Mouse (Mus musculus) limb, embryonic 11.5 days (tissue): ENCODE results near the gene Kcnd3. TPM values are rescaled to one million over a fixed set of nuclear protein-coding genes. Genes with fewer than 3 reads are reported as not detected.

ENCODE experiments used
- ATAC-seq: fragments of 200-750 bp; cut with Nextera tagmentation; 2 replicates; pipeline ENCODE4 v1.8.0; 2017; ENCODE audit warnings: low read depth; ENCODE audit not compliant: insufficient number of reproducible peaks, low FRiP score, low TSS enrichment
- DNase-seq: peaks from one replicate; pipeline ENCODE4 v3.0.0-alpha.2; 2015; ENCODE audit warnings: low spot score
- H3K27ac ChIP-seq: fragments of 300-500 bp; sonication (generic); replicated peaks from 2 replicates; pipeline ENCODE4 v1.5.1; 2014; ENCODE audit warnings: low read depth, mild to moderate bottlenecking, low read length
- H3K27me3 ChIP-seq: fragments of 300-500 bp; sonication (generic); 2 replicates; pipeline ENCODE4 v1.6.1; 2014; ENCODE audit warnings: mild to moderate bottlenecking, low read length, mixed read lengths; ENCODE audit not compliant: control insufficient read depth, insufficient read depth
- H3K36me3 ChIP-seq: fragments of 300-500 bp; sonication (generic); 2 replicates; pipeline ENCODE4 v1.6.1; 2014; ENCODE audit warnings: mild to moderate bottlenecking, low read length, moderate library complexity, mixed read lengths; ENCODE audit not compliant: control insufficient read depth, insufficient read depth
- H3K4me1 ChIP-seq: fragments of 300-500 bp; sonication (generic); 2 replicates; pipeline ENCODE4 v1.6.1; 2014; ENCODE audit warnings: low read length, mixed read lengths; ENCODE audit not compliant: control insufficient read depth, insufficient read depth
- H3K4me2 ChIP-seq: fragments of 300-500 bp; sonication (generic); 2 replicates; pipeline ENCODE4 v1.6.1; 2014; ENCODE audit warnings: low read depth, mild to moderate bottlenecking, moderate library complexity; ENCODE audit not compliant: severe bottlenecking
- H3K4me3 ChIP-seq: fragments of 300-500 bp; sonication (generic); 2 replicates; pipeline ENCODE4 v1.5.1; 2014; ENCODE audit warnings: low read depth, low read length
- H3K9ac ChIP-seq: fragments of 300-500 bp; sonication (generic); 2 replicates; pipeline ENCODE4 v1.6.1; 2014; ENCODE audit warnings: mild to moderate bottlenecking, low read length
- H3K9me3 ChIP-seq: fragments of 300-500 bp; sonication (generic); 2 replicates; pipeline ENCODE4 v1.6.1; 2016; ENCODE audit warnings: low read length; ENCODE audit not compliant: control insufficient read depth
- WGBS: fragments of 180-500 bp; shearing (Covaris S2); extraction: QIAGEN DNeasy Blood & Tissue Kit; methylation state at CpG from one replicate; pipeline ENCODE4 v1.1.7; 2014; 5-methylcytosine and 5-hydroxymethylcytosine counted together
- polyA plus RNA-seq: library from polyadenylated mRNA; unstranded; fragments of >200 nt; fragmentation: Nextera tagmentation; extraction: Ambion mirVana; gene quantifications from 2 replicates; pipeline ENCODE4 v1.2.1, GENCODE M21; 2014

Kcnd3 gene
- polyA plus RNA-seq, 1 experiment from 2014 or later, result 0.12 TPM

DNA sequence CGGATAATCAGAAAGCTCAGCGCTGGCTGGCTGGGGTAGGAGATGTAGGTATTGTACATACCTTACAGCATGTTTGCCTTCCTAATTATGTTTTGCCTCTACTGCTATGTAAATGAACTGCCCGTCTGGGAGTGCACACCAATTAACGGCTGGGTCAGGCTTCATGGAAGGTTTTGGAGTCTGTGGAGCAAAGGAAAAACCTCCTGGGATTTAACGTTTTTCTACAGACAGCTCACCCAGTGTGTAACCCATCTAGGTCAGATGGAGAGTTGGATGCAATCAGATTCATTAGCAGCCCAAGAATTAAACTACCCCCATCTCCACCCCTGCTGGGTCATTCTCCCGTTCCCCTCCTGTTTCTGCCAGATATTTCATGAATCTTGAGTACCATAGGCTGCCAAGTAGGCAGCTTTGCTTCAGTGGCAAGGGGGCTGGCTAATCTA lies 117.2 kb downstream of the Kcnd3 start:
- H3K9me3 ChIP-seq, result no peaks in the 10 kb centered on the region
- no peak overlapping the region for H3K9ac ChIP-seq
- ATAC-seq (no peak), DNase-seq (no peak)
- H3K27me3 ChIP-seq, result no peaks in the 10 kb centered on the region
- H3K4me2 ChIP-seq, result no peak overlapping the region
- WGBS, result 58% methylated on average over 6 of the region's 6 CpGs
- no peaks in the 10 kb centered on the region for H3K4me1 ChIP-seq
- no peak overlapping the region for H3K4me3 ChIP-seq
- H3K36me3 ChIP-seq, result no peaks in the 10 kb centered on the region
- no peak overlapping the region for H3K27ac ChIP-seq

DNA sequence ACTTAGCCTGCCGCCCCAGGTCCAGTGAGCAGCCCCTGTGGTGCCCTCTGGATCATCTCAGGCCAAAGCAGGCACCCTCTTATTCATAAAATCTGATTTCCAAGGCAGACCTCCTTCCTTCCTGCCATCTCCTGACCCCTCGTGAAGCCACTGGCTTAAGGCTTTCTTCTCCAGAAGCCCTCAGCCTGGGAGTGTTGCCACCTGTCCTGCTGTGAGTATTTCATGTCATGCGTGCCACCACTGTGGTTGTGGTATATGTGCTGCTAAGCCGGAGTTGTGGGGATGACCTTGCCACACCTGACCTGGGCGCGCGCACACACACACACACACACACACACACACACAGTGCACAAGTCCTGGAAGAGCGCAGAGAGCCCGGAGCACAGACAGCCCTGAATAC lies 117.8 kb downstream of the Kcnd3 start:
- H3K9ac ChIP-seq, result no peak overlapping the region
- H3K27ac ChIP-seq, result no peak overlapping the region
- H3K4me1 ChIP-seq, result no peaks in the 10 kb centered on the region
- H3K27me3 ChIP-seq, result no peaks in the 10 kb centered on the region
- WGBS, result 76% methylated on average over 9 of the region's 9 CpGs
- ATAC-seq (no peak), DNase-seq (no peak)
- no peak overlapping the region for H3K4me2 ChIP-seq
- no peaks in the 10 kb centered on the region for H3K9me3 ChIP-seq
- H3K4me3 ChIP-seq, result no peak overlapping the region
- H3K36me3 ChIP-seq, result no peaks in the 10 kb centered on the region

DNA sequence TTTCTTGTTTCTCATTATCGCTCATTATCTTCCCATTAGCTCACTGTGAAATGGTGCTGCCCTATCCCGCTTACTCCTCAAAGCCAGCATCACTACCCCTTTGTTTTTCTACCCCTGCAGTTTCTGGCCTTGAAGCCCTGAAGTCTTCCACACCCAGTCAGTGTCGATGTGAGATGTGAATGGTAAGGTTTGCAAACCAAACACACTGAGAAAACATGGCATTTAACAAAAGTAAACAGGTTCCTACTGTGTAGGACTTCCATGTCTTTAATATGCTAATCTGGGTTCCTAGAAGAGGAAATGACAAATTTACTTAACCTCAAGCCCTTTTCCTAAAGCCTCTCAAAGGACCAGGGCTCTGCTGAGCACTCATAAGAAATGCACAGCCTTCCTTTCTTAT lies 118.7 kb downstream of the Kcnd3 start:
- 38% methylated on average over 3 of the region's 3 CpGs for WGBS
- H3K4me2 ChIP-seq, result no peak overlapping the region
- H3K4me1 ChIP-seq, result no peaks in the 10 kb centered on the region
- ATAC-seq (no peak), DNase-seq (no peak)
- no peak overlapping the region for H3K4me3 ChIP-seq
- H3K27ac ChIP-seq, result no peak overlapping the region
- no peaks in the 10 kb centered on the region for H3K27me3 ChIP-seq
- no peaks in the 10 kb centered on the region for H3K36me3 ChIP-seq
- no peaks in the 10 kb centered on the region for H3K9me3 ChIP-seq
- H3K9ac ChIP-seq, result no peak overlapping the region

DNA sequence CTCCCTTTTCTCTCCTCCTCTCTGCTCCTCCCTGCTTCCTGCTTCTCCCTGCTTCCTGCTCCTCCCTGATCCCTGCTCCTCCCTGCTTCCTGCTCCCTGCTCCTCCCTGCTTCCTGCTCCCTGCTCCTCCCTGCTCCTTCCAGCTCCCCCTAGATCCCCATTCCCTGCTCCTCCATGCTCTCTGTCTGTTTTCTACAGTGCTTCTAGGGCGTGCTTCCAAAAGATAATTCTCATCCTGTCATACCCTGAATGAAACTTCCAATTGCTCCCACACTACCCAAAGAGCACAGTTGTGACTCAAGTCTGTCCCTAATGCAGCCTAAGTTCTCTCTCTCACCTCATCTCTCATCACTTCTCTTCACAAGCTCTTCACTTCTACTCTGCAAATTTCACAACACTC lies 119.8 kb downstream of the Kcnd3 start:
- Histone ChIP-seq H3K4me3 (no peak overlapping the region), H3K36me3 (no peaks in the 10 kb centered on the region), H3K9ac (no peak overlapping the region), H3K27me3 (no peaks in the 10 kb centered on the region), H3K27ac (no peak overlapping the region), H3K4me1 (no peaks in the 10 kb centered on the region), H3K9me3 (no peaks in the 10 kb centered on the region), H3K4me2 (no peak overlapping the region)
- WGBS, result 79% methylated on average over 1 of the region's 1 CpGs
- ATAC-seq, result no peak
- DNase-seq, result no peak

DNA sequence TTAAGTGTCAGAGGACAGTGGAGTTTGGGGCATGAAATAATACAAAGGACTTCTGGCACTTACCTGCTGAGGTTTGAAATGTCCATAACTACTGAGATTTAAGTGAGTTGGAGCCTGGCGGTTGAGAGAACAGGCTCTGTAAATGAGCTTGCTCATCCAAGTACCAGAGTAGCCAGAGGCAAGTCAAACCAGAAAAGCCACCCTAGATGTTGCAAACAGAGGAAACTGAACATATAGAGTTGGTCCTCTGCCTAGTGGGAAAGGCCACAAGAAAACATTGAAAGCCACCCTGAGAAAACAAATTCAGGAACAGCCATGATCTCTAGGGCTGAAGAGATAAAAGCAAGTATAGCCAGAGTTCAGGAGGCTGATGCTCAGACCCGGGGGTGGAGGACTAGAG lies 121.0 kb downstream of the Kcnd3 start:
- 83% methylated on average over 2 of the region's 2 CpGs for WGBS
- DNase-seq (no peak), ATAC-seq (no peak)
- no peak overlapping the region for H3K27ac ChIP-seq
- H3K27me3 ChIP-seq, result no peaks in the 10 kb centered on the region
- H3K4me1 ChIP-seq, result no peaks in the 10 kb centered on the region
- H3K4me3 ChIP-seq, result no peak overlapping the region
- H3K9me3 ChIP-seq, result no peaks in the 10 kb centered on the region
- no peak overlapping the region for H3K4me2 ChIP-seq
- no peaks in the 10 kb centered on the region for H3K36me3 ChIP-seq
- H3K9ac ChIP-seq, result no peak overlapping the region

DNA sequence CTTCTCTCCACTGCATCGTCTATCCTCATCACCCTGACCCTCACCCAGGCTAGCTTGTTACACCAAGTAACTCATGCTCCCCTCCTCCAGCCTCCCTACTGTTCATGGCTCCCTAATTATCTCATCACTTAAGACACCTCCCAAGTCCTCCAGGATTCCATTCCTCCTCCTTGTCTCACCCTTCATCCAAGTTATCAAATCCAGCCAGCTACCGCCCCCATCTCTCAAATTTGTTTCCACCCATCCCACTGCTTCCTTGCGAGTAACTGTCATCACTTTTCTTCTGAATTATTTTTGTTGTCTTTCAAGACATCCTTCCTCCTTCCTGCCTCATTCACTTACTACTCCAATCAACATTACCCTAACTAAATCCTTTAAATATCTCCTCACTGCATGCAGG lies 126.2 kb downstream of the Kcnd3 start:
- no peaks in the 10 kb centered on the region for H3K36me3 ChIP-seq
- DNase-seq, result no peak
- H3K4me1 ChIP-seq, result no peaks in the 10 kb centered on the region
- H3K4me3 ChIP-seq, result no peak overlapping the region
- no peak overlapping the region for H3K27ac ChIP-seq
- no peak overlapping the region for H3K9ac ChIP-seq
- no peak overlapping the region for H3K4me2 ChIP-seq
- H3K9me3 ChIP-seq, result no peaks in the 10 kb centered on the region
- 65% methylated on average over 3 of the region's 3 CpGs for WGBS
- no peak for ATAC-seq
- no peaks in the 10 kb centered on the region for H3K27me3 ChIP-seq

DNA sequence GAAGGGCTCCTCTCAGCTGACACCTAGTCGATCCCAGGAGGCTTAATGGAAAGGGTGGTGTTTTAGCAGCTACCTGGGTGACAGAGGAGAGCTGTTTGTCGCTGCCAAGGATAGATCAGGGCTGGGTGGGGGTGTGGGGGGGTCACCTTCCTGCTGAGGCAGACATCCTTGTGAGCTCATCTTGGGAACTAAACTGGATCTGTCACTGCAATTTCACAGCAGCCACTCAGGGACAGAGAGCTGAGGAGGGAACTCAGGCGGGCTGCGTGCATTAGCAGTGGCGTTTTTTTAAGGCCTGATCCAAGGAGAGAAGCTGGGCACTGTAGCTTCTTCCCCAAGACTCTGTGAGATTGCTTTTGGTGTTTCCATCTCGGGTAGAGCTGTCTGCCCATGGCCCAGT lies 129.0 kb downstream of the Kcnd3 start:
- 64% methylated on average over 6 of the region's 6 CpGs for WGBS
- Histone ChIP-seq H3K36me3 (no peaks in the 10 kb centered on the region), H3K27me3 (no peaks in the 10 kb centered on the region), H3K9me3 (no peaks in the 10 kb centered on the region), H3K4me2 (no peak overlapping the region), H3K4me3 (no peak overlapping the region), H3K4me1 (no peaks in the 10 kb centered on the region), H3K9ac (no peak overlapping the region), H3K27ac (no peak overlapping the region)
- ATAC-seq, result no peak
- DNase-seq, result no peak

DNA sequence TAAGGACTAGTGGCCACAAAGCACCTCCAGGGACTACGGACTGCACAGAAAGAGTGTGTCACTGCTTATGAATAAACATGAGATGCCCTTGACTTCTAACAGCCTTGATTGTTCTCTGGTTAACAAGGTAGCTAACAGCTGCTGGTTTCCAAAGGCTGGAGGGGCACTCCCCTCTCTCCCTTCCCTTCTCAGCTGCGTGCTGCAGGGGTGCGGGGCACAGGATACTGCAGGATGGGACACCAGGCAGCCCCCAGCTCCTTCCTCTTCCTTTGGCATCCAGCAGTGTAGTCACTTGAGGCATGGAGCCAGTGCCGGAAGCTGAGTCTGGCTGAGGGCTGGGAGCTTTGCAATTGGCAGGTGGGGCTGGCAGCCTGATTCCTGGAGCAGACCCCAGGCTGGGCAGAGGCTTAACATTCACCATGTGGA lies 133.6 kb downstream of the Kcnd3 start:
- Histone ChIP-seq H3K9me3 (no peaks in the 10 kb centered on the region), H3K4me2 (no peak overlapping the region), H3K9ac (no peak overlapping the region), H3K4me1 (no peaks in the 10 kb centered on the region), H3K36me3 (no peaks in the 10 kb centered on the region), H3K27me3 (no peaks in the 10 kb centered on the region), H3K27ac (no peak overlapping the region), H3K4me3 (no peak overlapping the region)
- ATAC-seq (no peak), DNase-seq (no peak)
- WGBS, result 42% methylated on average over 4 of the region's 4 CpGs

DNA sequence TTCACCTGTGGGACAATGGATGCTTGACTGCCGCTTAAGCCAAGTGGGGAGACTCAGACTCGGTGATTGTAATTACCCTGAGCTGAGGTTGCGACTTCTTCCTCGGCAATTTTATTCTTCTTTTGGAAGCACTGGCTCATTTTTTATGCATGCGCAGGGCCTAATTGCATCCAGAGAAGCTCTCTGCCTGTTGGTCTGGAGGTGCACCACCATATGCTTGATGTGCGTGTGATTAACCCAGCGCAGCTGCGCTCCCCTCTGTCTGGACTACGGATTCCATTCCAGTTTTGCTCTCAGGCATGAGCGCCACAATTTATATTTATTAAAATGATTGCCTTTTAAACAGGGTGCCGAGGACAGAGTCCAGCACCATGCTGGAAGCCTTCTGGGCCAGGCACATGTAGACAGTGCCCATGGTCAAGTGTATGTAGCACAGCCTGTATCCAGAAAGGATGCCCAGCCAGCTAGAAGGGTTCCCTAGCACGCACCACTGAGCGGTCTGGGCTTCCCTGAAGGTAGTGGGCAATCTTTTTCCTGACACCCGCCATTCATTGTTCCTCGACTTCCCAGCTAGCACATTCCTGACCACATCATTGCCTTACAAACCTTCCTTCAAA lies 138.0 kb downstream of the Kcnd3 start:
- no peaks in the 10 kb centered on the region for H3K36me3 ChIP-seq
- H3K4me3 ChIP-seq, result no peak overlapping the region
- no peak overlapping the region for H3K27ac ChIP-seq
- H3K27me3 ChIP-seq, result no peaks in the 10 kb centered on the region
- ATAC-seq, result no peak
- H3K9ac ChIP-seq, result no peak overlapping the region
- H3K9me3 ChIP-seq, result no peaks in the 10 kb centered on the region
- WGBS, result 77% methylated on average over 15 of the region's 15 CpGs
- no peak for DNase-seq
- no peaks in the 10 kb centered on the region for H3K4me1 ChIP-seq
- H3K4me2 ChIP-seq, result no peak overlapping the region
